Mouse (Mus musculus) liver, postnatal 0 days (tissue): ENCODE measurements around the gene Gm37240. TPM values are rescaled to one million over a fixed set of nuclear protein-coding genes. Genes with fewer than 3 reads are reported as not detected.

Experiments used
- ATAC-seq: fragments of 200-750 bp; cut with Nextera tagmentation; 2 replicates; pipeline ENCODE4 v1.8.0; 2017; ENCODE audit warnings: mild to moderate bottlenecking, moderate library complexity
- DNase-seq: peaks from one replicate; pipeline ENCODE4 v3.0.0-alpha.2; 2016
- H3K27ac ChIP-seq: fragments of 300-500 bp; sonication (generic); 2 replicates; pipeline ENCODE4 v1.5.1; 2014; ENCODE audit warnings: antibody characterized with exemption, moderate library complexity, mild to moderate bottlenecking, low read depth
- H3K27me3 ChIP-seq: fragments of 300-500 bp; sonication (generic); 2 replicates; pipeline ENCODE4 v1.6.1; 2014; ENCODE audit warnings: low read length, control low read depth, mixed read lengths; ENCODE audit not compliant: insufficient read depth
- H3K36me3 ChIP-seq: fragments of 300-500 bp; sonication (generic); replicated peaks from 2 replicates; pipeline ENCODE4 v1.6.1; 2014; ENCODE audit warnings: mild to moderate bottlenecking, control low read depth, low read length, moderate library complexity, mixed read lengths; ENCODE audit not compliant: insufficient read depth
- H3K4me1 ChIP-seq: fragments of 300-500 bp; sonication (generic); 2 replicates; pipeline ENCODE4 v1.6.1; 2014; ENCODE audit warnings: antibody characterized with exemption, mild to moderate bottlenecking, control low read depth; ENCODE audit not compliant: insufficient read depth
- H3K4me2 ChIP-seq: fragments of 300-500 bp; sonication (generic); 2 replicates; pipeline ENCODE4 v1.6.1; 2014; ENCODE audit warnings: low read depth, mild to moderate bottlenecking, low read length, moderate library complexity, mixed read lengths
- H3K4me3 ChIP-seq: fragments of 300-500 bp; sonication (generic); 2 replicates; pipeline ENCODE4 v1.5.1; 2014; ENCODE audit warnings: low read depth, low read length
- H3K9ac ChIP-seq: fragments of 300-500 bp; sonication (generic); replicated peaks from 2 replicates; pipeline ENCODE4 v1.6.1; 2014; ENCODE audit warnings: mild to moderate bottlenecking, moderate library complexity
- H3K9me3 ChIP-seq: fragments of 300-500 bp; sonication (generic); 2 replicates; pipeline ENCODE4 v1.6.1; 2016; ENCODE audit warnings: mild to moderate bottlenecking, control low read depth, low read length, mixed read lengths
- CTCF ChIP-seq: sonication (generic); IDR thresholded peaks from 2 replicates; pipeline ENCODE4 v1.5.1; 2016; ENCODE audit warnings: antibody characterized with exemption, low read depth
- EP300 ChIP-seq: IDR thresholded peaks from 2 replicates; pipeline ENCODE4 v1.6.1; 2016; ENCODE audit warnings: antibody characterized with exemption, low read depth, mild to moderate bottlenecking
- WGBS: fragments of 180-500 bp; shearing (Covaris S2); extraction: QIAGEN DNeasy Blood & Tissue Kit; methylation state at CpG from one replicate; pipeline ENCODE4 v1.1.7; 2014; ENCODE audit not compliant: insufficient replicate concordance; 5-methylcytosine and 5-hydroxymethylcytosine counted together
- polyA plus RNA-seq: library from polyadenylated mRNA; unstranded; fragments of >200 nt; fragmentation: Nextera tagmentation; extraction: Ambion mirVana; gene quantifications from 2 replicates; pipeline ENCODE4 v1.2.1, GENCODE M21; 2015

Gene Gm37240
- polyA plus RNA-seq, 1 experiment from 2014 or later, result 0.72 TPM

GRCm38 (mm10) chr3:85679960-85680359 lies 207.4 kb downstream of the Gm37240 start:
- TF ChIP-seq CTCF, result no peak
- TF ChIP-seq EP300, result no peak
- Histone ChIP-seq H3K4me2 (no peak overlapping the region), H3K9me3 (no peaks in the 10 kb centered on the region), H3K36me3 (no peaks in the 10 kb centered on the region), H3K27ac (no peak overlapping the region), H3K4me3 (no peak overlapping the region), H3K9ac (no peak overlapping the region), H3K4me1 (no peaks in the 10 kb centered on the region), H3K27me3 (no peaks in the 10 kb centered on the region)
- ATAC-seq, result no peak
- no peak for DNase-seq
- 75% methylated on average over 5 of the region's 5 CpGs for WGBS

- Histone ChIP-seq H3K4me3 (no peak overlapping the region), H3K4me1 (no peaks in the 10 kb centered on the region), H3K4me2 (no peak overlapping the region), H3K9ac (no peak overlapping the region), H3K27me3 (no peaks in the 10 kb centered on the region), H3K9me3 (no peaks in the 10 kb centered on the region), H3K27ac (no peak overlapping the region), H3K36me3 (no peaks in the 10 kb centered on the region)
- TF ChIP-seq EP300, result no peak
- no peak for TF ChIP-seq CTCF
- DNase-seq, result no peak
- no peak for ATAC-seq
- WGBS, result 63% methylated on average over 8 of the region's 8 CpGs
These were observed 207.9 kb downstream of the Gm37240 start for GRCm38 (mm10) chr3:85679312-85679933.

- no peaks in the 10 kb centered on the region for H3K27me3 ChIP-seq
- no peak overlapping the region for H3K9ac ChIP-seq
- DNase-seq, result no peak
- TF ChIP-seq EP300 (no peak), CTCF (no peak)
- ATAC-seq, result peak; percentile 41; the same call in 1 of the 2 replicates
- H3K4me1 ChIP-seq, result no peaks in the 10 kb centered on the region
- H3K36me3 ChIP-seq, result no peaks in the 10 kb centered on the region
- no peak overlapping the region for H3K4me2 ChIP-seq
- no peak overlapping the region for H3K27ac ChIP-seq
- WGBS, result 48% methylated on average over 3 of the region's 3 CpGs
- no peaks in the 10 kb centered on the region for H3K9me3 ChIP-seq
- H3K4me3 ChIP-seq, result no peak overlapping the region
These were observed 209.4 kb downstream of the Gm37240 start for GRCm38 (mm10) chr3:85677952-85678351.

- Histone ChIP-seq H3K36me3 (no peaks in the 10 kb centered on the region), H3K9me3 (no peaks in the 10 kb centered on the region), H3K27ac (no peak overlapping the region), H3K9ac (no peak overlapping the region), H3K4me3 (no peak overlapping the region), H3K4me2 (no peak overlapping the region), H3K27me3 (no peaks in the 10 kb centered on the region), H3K4me1 (no peaks in the 10 kb centered on the region)
- WGBS, result 76% methylated on average over 8 of the region's 8 CpGs
- no peak for DNase-seq
- ATAC-seq, result no peak
- TF ChIP-seq CTCF (no peak), EP300 (no peak)
These were observed 210.2 kb downstream of the Gm37240 start for GRCm38 (mm10) chr3:85677133-85677532.

- ATAC-seq (no peak), DNase-seq (no peak)
- Histone ChIP-seq H3K4me1 (no peaks in the 10 kb centered on the region), H3K4me2 (no peak overlapping the region), H3K36me3 (no peaks in the 10 kb centered on the region), H3K4me3 (no peak overlapping the region), H3K9ac (no peak overlapping the region), H3K27me3 (no peaks in the 10 kb centered on the region), H3K9me3 (no peaks in the 10 kb centered on the region), H3K27ac (no peak overlapping the region)
- TF ChIP-seq EP300 (no peak), CTCF (no peak)
- 79% methylated on average over 6 of the region's 6 CpGs for WGBS
These were observed 217.5 kb downstream of the Gm37240 start for GRCm38 (mm10) chr3:85669844-85670243.

- TF ChIP-seq CTCF (no peak), EP300 (no peak)
- Histone ChIP-seq H3K36me3 (no peaks in the 10 kb centered on the region), H3K9ac (no peak overlapping the region), H3K9me3 (no peaks in the 10 kb centered on the region), H3K4me3 (no peak overlapping the region), H3K27me3 (no peaks in the 10 kb centered on the region), H3K4me2 (no peak overlapping the region), H3K4me1 (no peaks in the 10 kb centered on the region), H3K27ac (no peak overlapping the region)
- no peak for DNase-seq
- whole genome bisulfite sequencing, result 80% methylated on average over 6 of the region's 6 CpGs
- no peak for ATAC-seq
These were observed 219.6 kb downstream of the Gm37240 start for GRCm38 (mm10) chr3:85667683-85668082.

- H3K4me1 ChIP-seq, result no peaks in the 10 kb centered on the region
- DNase-seq, result no peak
- H3K4me3 ChIP-seq, result no peak overlapping the region
- H3K36me3 ChIP-seq, result no peaks in the 10 kb centered on the region
- H3K4me2 ChIP-seq, result no peak overlapping the region
- no peaks in the 10 kb centered on the region for H3K27me3 ChIP-seq
- ATAC-seq, result no peak
- 77% methylated on average over 12 of the region's 12 CpGs for WGBS
- no peak overlapping the region for H3K27ac ChIP-seq
- TF ChIP-seq EP300, result no peak
- no peak for TF ChIP-seq CTCF
- no peak overlapping the region for H3K9ac ChIP-seq
- no peaks in the 10 kb centered on the region for H3K9me3 ChIP-seq
These were observed 220.6 kb downstream of the Gm37240 start for GRCm38 (mm10) chr3:85666736-85667135.
